Mouse (Mus musculus) kidney, adult 2 months (tissue): Measurements from ENCODE around the gene Rras.

ENCODE experiments used
- CTCF ChIP-seq: fragments of 200-500 bp; conservative IDR thresholded peaks from 2 replicates; pipeline ENCODE4 v1.5.1; 2011; ENCODE audit warnings: low read depth, mild to moderate bottlenecking, control low read depth, low read length, moderate library complexity, mixed read lengths; ENCODE audit not compliant: insufficient read depth, insufficient read length
- POLR2A ChIP-seq: fragments of 200-500 bp; IDR thresholded peaks from one replicate; pipeline ENCODE4 v1.6.1; 2011; ENCODE audit warnings: low read depth, low read length, control low read depth

DNA sequence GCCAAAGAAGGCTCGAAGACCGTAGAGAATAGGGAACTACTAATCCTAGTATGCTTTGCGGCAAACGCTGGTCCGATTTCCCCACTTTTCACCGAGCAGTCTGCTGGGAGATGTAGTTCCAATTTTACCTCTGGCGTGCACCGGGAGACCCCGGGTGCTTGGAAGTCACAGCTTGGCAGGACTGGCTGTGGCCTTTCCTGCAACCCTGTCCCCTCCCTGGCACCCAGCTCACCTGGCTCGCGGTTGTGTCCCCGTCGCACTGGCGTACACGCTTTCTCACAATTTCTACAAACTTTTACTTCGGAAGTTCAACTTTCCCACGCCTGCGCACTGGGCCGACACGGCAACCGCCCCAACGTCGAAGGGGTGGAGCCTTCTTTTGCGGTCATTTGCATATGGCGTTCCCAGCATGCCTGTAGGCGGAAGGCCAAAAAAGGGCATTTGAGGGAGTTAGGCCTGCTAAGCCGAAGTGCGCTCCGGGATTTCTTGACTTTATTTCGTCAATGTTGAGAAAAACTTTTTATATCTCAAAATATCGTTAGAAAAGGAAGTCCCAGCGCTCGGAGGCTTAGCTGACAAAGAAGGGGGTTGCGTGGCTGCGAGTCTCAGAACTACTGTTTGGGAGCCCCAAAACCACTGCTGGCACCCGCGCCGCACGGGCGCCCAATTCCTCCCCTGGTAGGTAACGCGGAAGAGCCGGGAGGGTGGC, 20.4 kb upstream of the Rras start, which contains the start of gene Irf3:
- no peak for TF ChIP-seq CTCF
- TF ChIP-seq POLR2A, result no peak
